Mouse (Mus musculus) bone marrow macrophage, adult 2 months (primary cell): ENCODE measurements at regions not wholly inside any gene's neighbourhood (a gene's known extent, or its start where the extent isn't known, plus 50 kb on each side); places are given as distances from the start of the nearest gene placed in this dataset.

ENCODE experiments used
- CTCF ChIP-seq: IDR thresholded peaks from 2 replicates; pipeline ENCODE4 v1.5.1; 2012; ENCODE audit warnings: low read depth, mild to moderate bottlenecking, low read length, moderate library complexity
- POLR2A ChIP-seq: IDR thresholded peaks from 2 replicates; pipeline ENCODE4 v1.6.1; 2012; ENCODE audit warnings: mild to moderate bottlenecking, low read depth, low read length, borderline replicate concordance

DNA sequence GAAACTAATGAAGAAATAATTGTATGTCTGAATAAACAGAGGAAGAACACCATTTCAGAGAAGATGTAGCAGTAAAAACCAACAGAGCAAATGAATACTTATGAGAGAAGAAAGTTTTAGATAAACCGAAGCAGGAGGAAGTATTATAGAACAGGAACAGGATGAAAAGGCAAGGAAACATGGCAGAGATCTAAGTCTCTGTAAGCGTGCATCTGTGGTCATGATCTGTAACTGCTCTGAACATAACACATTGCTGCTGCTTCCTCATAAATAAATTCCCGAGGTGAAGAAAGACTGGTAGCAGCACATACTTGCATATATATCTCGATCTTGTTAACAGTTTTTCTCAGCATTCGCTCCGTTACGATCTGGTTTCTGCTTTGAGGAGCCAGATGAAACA lies 533.2 kb upstream of the Cblb start:
- no peak for TF ChIP-seq POLR2A
- TF ChIP-seq CTCF, result no peak
